Mouse (Mus musculus) kidney, adult 2 months (tissue): Measurements from ENCODE around the gene Tcp11l1.

Experiments
- CTCF ChIP-seq: fragments of 200-500 bp; conservative IDR thresholded peaks from 2 replicates; pipeline ENCODE4 v1.5.1; 2011; ENCODE audit warnings: low read depth, mild to moderate bottlenecking, control low read depth, low read length, moderate library complexity, mixed read lengths; ENCODE audit not compliant: insufficient read depth, insufficient read length
- POLR2A ChIP-seq: fragments of 200-500 bp; IDR thresholded peaks from one replicate; pipeline ENCODE4 v1.6.1; 2011; ENCODE audit warnings: low read depth, low read length, control low read depth

- TF ChIP-seq CTCF = no peak
- TF ChIP-seq POLR2A = no peak
These were observed at the start of gene Tcp11l1 for GRCm38 (mm10) chr2:104711585-104712485.
